Mouse (Mus musculus) heart, adult 8-10 months (tissue): ENCODE measurements around the gene Fbxo31. TPM values are rescaled to one million over a fixed set of nuclear protein-coding genes. Genes with fewer than 3 reads are reported as not detected.

Source experiments
- DNase-seq: peaks from one replicate; pipeline ENCODE4 v3.0.0; 2022; ENCODE audit warnings: low spot score
- total RNA-seq, 4 experiments: library from RNA; stranded (reverse); gene quantifications; 2 replicates each; pipeline ENCODE4 v1.2.4; 2022

Gene Fbxo31
- total RNA-seq, 4 experiments from 2014 or later, result 93.3 to 137 (median 102) TPM

GRCm38 (mm10) chr8:121589205-121589726 is 10.7 kb upstream of the Fbxo31 start:
- no peak for DNase-seq

GRCm38 (mm10) chr8:121588750-121589149 is 10.1 kb upstream of the Fbxo31 start:
- DNase-seq, result no peak

DNA sequence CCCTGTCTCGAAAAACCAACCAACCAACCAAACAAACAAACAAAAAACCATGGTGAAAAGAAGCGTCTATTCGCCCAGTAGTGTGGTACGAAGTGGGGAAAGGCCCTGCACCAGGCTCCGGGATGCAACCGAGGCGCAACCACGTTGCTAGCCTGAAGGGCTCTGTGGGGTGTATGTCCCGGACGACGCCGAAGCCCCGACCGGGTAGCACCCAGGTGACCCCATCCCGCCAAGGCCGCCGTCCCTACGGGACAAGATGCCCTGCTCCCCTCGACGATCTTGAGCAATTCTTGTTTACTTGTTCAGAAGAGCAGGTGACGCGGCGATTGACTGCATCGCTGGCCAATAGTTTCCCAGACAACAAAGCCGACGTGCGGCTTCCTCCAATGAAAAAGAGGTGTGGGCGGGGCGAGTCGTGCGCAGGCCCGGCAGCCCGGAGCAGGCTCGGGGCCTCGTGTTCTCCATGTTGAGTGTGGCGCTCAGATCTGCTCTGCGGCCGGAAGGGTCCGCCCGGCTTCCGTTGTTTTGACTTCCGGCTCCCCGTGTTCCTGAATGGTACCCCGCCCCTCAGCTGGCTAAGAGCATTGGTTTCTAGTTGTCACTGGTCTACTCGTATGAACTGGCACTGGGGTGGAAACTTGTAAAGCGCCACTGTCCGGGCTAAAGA is 6.7 kb upstream of the Fbxo31 start:
- DNase-seq, result peak; percentile 100

DNA sequence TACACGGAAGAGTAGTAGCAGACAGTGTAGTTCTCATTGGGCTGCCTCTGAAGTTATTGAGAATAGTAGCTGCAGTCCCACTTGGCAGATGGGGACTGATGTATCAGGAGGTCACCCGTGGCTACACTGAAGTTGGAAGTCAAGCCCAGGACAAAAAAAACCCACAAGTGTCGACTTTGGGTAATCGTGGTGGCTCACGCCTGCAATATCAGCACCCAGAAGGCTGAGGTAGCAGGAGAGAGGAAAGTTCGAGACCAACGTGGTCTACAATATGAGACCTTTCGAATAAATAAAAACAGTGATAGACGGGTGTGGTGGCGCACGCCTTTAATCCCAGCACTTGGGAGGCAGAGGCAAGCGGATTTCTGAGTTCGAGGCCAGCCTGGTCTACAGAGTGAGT is 6.1 kb upstream of the Fbxo31 start:
- DNase-seq, result no peak

GRCm38 (mm10) chr8:121583653-121584052 is 5.0 kb upstream of the Fbxo31 start:
- DNase-seq, result peak; percentile 20

- no peak for DNase-seq
Measured at GRCm38 (mm10) chr8:121580465-121580864, 1.9 kb upstream of the Fbxo31 start.

- DNase-seq, result no peak
Measured at GRCm38 (mm10) chr8:121577751-121578675, 593 bp downstream of the Fbxo31 start.

DNA sequence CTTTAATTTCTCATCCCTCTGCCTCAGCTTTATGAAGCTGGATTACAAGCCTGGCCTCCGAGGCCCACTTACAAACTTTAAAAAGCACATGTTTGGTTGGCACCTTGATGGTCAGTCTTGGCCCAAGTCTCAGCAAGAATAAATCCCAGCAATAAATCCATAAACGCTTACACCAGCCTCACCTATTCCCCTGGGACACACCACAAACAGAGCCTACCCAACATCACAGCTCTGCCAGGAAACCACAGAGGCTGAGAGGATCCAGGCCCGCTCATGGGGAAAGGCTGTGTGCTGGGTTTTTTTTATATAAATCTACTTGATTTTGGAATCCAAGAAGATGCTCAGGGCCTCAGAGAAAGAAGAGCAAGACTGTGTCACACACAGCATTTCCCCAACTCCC is 2.9 kb downstream of the Fbxo31 start:
- no peak for DNase-seq

- peak; percentile 65 for DNase-seq
Measured at GRCm38 (mm10) chr8:121573275-121573674, 5.3 kb downstream of the Fbxo31 start.

DNA sequence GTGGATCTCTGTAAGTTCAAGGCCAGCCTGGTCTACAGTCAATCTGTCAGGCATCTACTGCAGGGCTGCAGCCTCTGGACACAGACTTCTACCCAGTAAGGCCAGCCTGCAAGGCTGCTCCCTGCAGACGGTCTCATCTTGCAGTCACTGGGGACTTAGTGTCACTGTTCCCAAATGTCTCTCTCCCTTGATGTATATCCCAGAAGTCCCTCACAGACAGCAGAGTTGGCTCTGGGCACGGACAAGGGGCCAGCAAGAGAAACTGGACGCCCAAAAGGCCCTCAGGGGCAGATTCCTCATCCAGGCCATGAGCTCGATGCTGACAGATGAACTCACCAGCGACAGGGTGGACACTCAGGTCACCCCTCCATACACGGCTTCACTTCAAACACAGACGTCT is 6.5 kb downstream of the Fbxo31 start:
- no peak for DNase-seq

DNA sequence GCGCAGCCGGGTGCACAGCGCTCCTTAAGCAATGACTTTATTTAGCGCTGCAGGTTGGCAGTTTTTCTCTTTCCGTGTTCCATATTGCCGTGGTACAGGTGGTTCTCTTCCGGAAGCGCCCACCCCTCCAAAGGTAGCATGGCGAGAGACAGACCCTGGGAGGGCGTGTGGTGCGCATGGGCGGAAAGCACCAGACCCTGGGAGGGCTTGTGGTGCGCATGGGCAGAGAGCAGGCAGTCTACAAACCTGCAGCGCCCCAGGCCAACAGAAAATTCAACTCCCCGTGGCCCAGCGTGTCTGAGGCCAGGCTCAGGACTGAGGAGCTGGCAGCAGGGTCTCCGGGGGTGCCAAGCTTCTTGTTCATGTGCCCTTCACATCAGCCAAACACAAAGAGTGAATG is 7.8 kb downstream of the Fbxo31 start:
- no peak for DNase-seq

DNA sequence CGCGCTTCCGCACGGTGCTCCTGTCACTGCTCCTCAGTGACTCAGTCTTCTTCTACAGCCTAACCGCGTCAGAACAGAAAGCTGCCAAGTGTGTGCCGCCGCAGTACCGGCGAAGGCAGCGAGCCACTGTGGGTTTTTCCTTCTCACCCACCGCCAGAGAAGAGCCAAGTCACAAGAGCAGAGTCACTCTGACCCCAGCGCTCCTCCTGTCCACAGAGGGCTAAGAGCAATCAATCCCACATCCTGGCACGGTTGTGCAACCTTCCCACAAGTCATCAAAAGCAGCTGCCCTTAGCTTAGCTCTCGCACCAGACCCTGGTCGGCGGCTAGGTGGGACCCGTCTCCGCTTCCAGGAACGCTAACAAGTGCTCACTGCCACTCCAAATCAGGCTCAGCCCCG is 8.3 kb downstream of the Fbxo31 start:
- DNase-seq, result no peak

DNA sequence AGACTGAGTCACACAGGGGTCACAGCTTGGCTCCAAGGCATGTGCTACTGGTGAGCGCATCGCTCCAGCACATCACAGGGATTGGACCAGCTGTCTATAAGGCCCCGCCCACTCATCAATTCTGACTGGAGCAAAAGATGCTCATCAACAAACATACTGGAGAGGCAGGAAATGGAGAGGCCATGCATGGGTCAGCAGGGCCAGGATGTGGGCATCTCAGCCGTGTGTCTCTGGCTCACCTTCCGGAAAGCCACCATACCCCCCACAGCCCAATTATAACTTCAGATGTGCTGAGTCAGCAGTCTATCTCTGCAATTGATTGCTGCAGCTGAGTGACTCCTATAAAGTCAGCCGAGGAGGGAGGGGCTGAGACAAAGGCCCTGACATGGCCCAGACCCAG is 10.3 kb downstream of the Fbxo31 start:
- DNase-seq, result no peak

- DNase-seq, result no peak
Measured at GRCm38 (mm10) chr8:121563701-121564100, 14.9 kb downstream of the Fbxo31 start.

GRCm38 (mm10) chr8:121562941-121563351 is 15.7 kb downstream of the Fbxo31 start:
- DNase-seq, result peak; percentile 87

GRCm38 (mm10) chr8:121561636-121562345 is 16.8 kb downstream of the Fbxo31 start:
- DNase-seq, result peak; percentile 74

GRCm38 (mm10) chr8:121560432-121561100 is 18.0 kb downstream of the Fbxo31 start:
- no peak for DNase-seq

- DNase-seq, result no peak
Measured at GRCm38 (mm10) chr8:121559801-121560200, 18.8 kb downstream of the Fbxo31 start.

- DNase-seq, result no peak
Measured at GRCm38 (mm10) chr8:121558538-121558937, 20.1 kb downstream of the Fbxo31 start.

- DNase-seq, result no peak
Measured at GRCm38 (mm10) chr8:121557746-121558145, 20.9 kb downstream of the Fbxo31 start.

DNA sequence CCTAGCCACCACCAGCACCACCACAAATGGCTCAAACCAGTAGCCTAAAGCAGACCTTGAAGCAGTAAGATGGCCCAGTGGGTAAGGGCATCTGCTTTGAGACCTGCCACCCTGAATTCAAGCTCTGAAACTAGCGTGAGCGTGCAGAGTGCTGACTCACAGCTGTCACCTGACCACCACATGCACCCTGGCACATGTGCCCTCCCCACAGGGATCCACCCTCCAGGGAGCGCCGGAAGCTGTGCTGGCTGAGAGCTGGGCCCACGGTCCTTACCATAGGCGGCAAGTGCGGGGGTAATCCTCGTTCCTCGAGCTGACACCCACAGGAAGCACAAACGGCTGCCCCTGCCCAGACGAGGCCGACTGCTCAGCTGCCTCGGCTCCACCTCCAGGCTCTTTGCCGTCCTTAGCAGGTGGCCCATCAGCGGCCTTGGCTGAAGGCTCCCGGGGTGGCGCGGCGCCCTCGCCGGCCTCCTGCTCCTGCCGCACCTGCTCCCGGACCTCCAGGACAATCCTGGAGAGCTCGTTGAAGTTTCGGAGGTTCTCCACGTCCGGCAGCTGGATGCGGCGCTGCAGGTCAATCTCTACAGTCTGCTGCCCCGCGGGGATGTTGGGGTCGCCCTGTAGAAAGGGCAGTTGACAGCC is 24.7 kb downstream of the Fbxo31 start:
- DNase-seq, result no peak
